Mouse (Mus musculus): Measurements from ENCODE around the gene Raet1d. TPM values are rescaled to one million over a fixed set of nuclear protein-coding genes. Genes with fewer than 3 reads are reported as not detected.

Gene Raet1d
- polyA plus RNA-seq (2014; fragmentation: Illumina TruSeq; extraction: RNeasy Lipid Tissue Mini Kit (QIAGEN cat#74804); ENCODE audit: low read depth, low replicate concordance) = 0.82 TPM

GRCm38 (mm10) chr10:22360252-22360651 lies at the start of gene Raet1d:
Raet1d (plus strand) TSS chr10:22360552.

Other genes with a start within 250 kb of the Raet1d start
- 8.1 TPM for gene E030030I06Rik, start 211.3 kb upstream of the Raet1d start, polyA plus RNA-seq (2014; fragmentation: Illumina TruSeq; extraction: RNeasy Lipid Tissue Mini Kit (QIAGEN cat#74804); ENCODE audit: low read depth, low replicate concordance)
- gene Raet1e, start 202.0 kb upstream of the Raet1d start, polyA plus RNA-seq (2014; fragmentation: Illumina TruSeq; extraction: RNeasy Lipid Tissue Mini Kit (QIAGEN cat#74804); ENCODE audit: low read depth, low replicate concordance) = 0.57 TPM
- 1.1 TPM for gene H60b, start 202.0 kb upstream of the Raet1d start, polyA plus RNA-seq (2014; fragmentation: Illumina TruSeq; extraction: RNeasy Lipid Tissue Mini Kit (QIAGEN cat#74804); ENCODE audit: low read depth, low replicate concordance)

All from adipose tissue, adult 10 weeks (tissue).